Mouse (Mus musculus): Measurements from ENCODE around the gene Glul. TPM values are rescaled to one million over a fixed set of nuclear protein-coding genes. Genes with fewer than 3 reads are reported as not detected.

The Glul gene
- polyA plus RNA-seq, 1 experiment = 168 TPM

GRCm38 (mm10) chr1:153909213-153909962 is 9.6 kb downstream of the Glul start:
- DNase-seq (ENCODE audit: low read depth in 1 of 2, low spot score in 2 of 2) = no peak
- 59% methylated on average over 10 of the region's 10 CpGs for WGBS
- H3K27me3 ChIP-seq (ENCODE audit: control insufficient read depth, insufficient read depth, low read length) = no peaks in the 10 kb centered on the region
- H3K27ac ChIP-seq (ENCODE audit: insufficient read depth, low read length) = no peak overlapping the region; the same call in 1 of the 2 replicates
- H3K4me3 ChIP-seq (ENCODE audit: extremely low read depth, insufficient read depth, insufficient read length) = no peak overlapping the region
- TF ChIP-seq POLR2A (IDR thresholded peaks at IDR 0.05; ENCODE audit: low read depth, low read length) (no peak), CTCF (IDR thresholded peaks at IDR 0.05; ENCODE audit: extremely low read depth, insufficient read depth, insufficient read length, insufficient replicate concordance) (no peak)
- H3K36me3 ChIP-seq (ENCODE audit: control insufficient read depth, insufficient read depth, low read length) = peaks cover 33% of the 10 kb centered on the region
- peaks cover 2% of the 10 kb centered on the region; the same call in 1 of the 2 replicates for H3K4me1 ChIP-seq (ENCODE audit: control insufficient read depth, insufficient read depth, insufficient read length)

GRCm38 (mm10) chr1:153909963-153910291 is 10.2 kb downstream of the Glul start:
- WGBS = 62% methylated on average over 9 of the region's 9 CpGs
- Histone ChIP-seq H3K27ac (ENCODE audit: insufficient read depth, low read length) (no peak overlapping the region; the same call in 1 of the 2 replicates), H3K4me3 (ENCODE audit: extremely low read depth, insufficient read depth, insufficient read length) (no peak overlapping the region), H3K36me3 (ENCODE audit: control insufficient read depth, insufficient read depth, low read length) (peaks cover 29% of the 10 kb centered on the region), H3K4me1 (ENCODE audit: control insufficient read depth, insufficient read depth, insufficient read length) (peaks cover 2% of the 10 kb centered on the region; the same call in 1 of the 2 replicates), H3K27me3 (ENCODE audit: control insufficient read depth, insufficient read depth, low read length) (no peaks in the 10 kb centered on the region)
- DNase-seq (ENCODE audit: low read depth in 1 of 2, low spot score in 2 of 2) = no peak
- no peak for TF ChIP-seq CTCF (IDR thresholded peaks at IDR 0.05; ENCODE audit: extremely low read depth, insufficient read depth, insufficient read length, insufficient replicate concordance)

- 56% methylated on average over 5 of the region's 5 CpGs for WGBS
- no peak for DNase-seq (ENCODE audit: low read depth in 1 of 2, low spot score in 2 of 2)
- H3K4me3 ChIP-seq (ENCODE audit: extremely low read depth, insufficient read depth, insufficient read length) = no peak overlapping the region
- H3K27me3 ChIP-seq (ENCODE audit: control insufficient read depth, insufficient read depth, low read length) = no peaks in the 10 kb centered on the region
- H3K36me3 ChIP-seq (ENCODE audit: control insufficient read depth, insufficient read depth, low read length) = peaks cover 25% of the 10 kb centered on the region
- H3K4me1 ChIP-seq (ENCODE audit: control insufficient read depth, insufficient read depth, insufficient read length) = peaks cover 2% of the 10 kb centered on the region; the same call in 1 of the 2 replicates
- no peak for TF ChIP-seq CTCF (IDR thresholded peaks at IDR 0.05; ENCODE audit: extremely low read depth, insufficient read depth, insufficient read length, insufficient replicate concordance)
- no peak for TF ChIP-seq POLR2A (IDR thresholded peaks at IDR 0.05; ENCODE audit: low read depth, low read length)
- H3K27ac ChIP-seq (ENCODE audit: insufficient read depth, low read length) = no peak overlapping the region
Measured at GRCm38 (mm10) chr1:153910423-153910822, 10.7 kb downstream of the Glul start.

GRCm38 (mm10) chr1:153911276-153911795 is 11.6 kb downstream of the Glul start:
- Histone ChIP-seq H3K27ac (ENCODE audit: insufficient read depth, low read length) (no peak overlapping the region), H3K4me3 (ENCODE audit: extremely low read depth, insufficient read depth, insufficient read length) (no peak overlapping the region), H3K4me1 (ENCODE audit: control insufficient read depth, insufficient read depth, insufficient read length) (peaks cover 2% of the 10 kb centered on the region; the same call in 1 of the 2 replicates), H3K27me3 (ENCODE audit: control insufficient read depth, insufficient read depth, low read length) (no peaks in the 10 kb centered on the region), H3K36me3 (ENCODE audit: control insufficient read depth, insufficient read depth, low read length) (peaks cover 19% of the 10 kb centered on the region)
- 89% methylated on average over 6 of the region's 6 CpGs for WGBS
- no peak for DNase-seq (ENCODE audit: low read depth in 1 of 2, low spot score in 2 of 2)
- TF ChIP-seq CTCF (IDR thresholded peaks at IDR 0.05; ENCODE audit: extremely low read depth, insufficient read depth, insufficient read length, insufficient replicate concordance) (no peak), POLR2A (IDR thresholded peaks at IDR 0.05; ENCODE audit: low read depth, low read length) (no peak)

- no peak for TF ChIP-seq CTCF (IDR thresholded peaks at IDR 0.05; ENCODE audit: extremely low read depth, insufficient read depth, insufficient read length, insufficient replicate concordance)
- no peak for TF ChIP-seq POLR2A (IDR thresholded peaks at IDR 0.05; ENCODE audit: low read depth, low read length)
- WGBS = 84% methylated on average over 3 of the region's 3 CpGs
- H3K36me3 ChIP-seq (ENCODE audit: control insufficient read depth, insufficient read depth, low read length) = no peaks in the 10 kb centered on the region; the same call in 1 of the 2 replicates
- no peaks in the 10 kb centered on the region for H3K27me3 ChIP-seq (ENCODE audit: control insufficient read depth, insufficient read depth, low read length)
- H3K27ac ChIP-seq (ENCODE audit: insufficient read depth, low read length) = no peak overlapping the region
- H3K4me1 ChIP-seq (ENCODE audit: control insufficient read depth, insufficient read depth, insufficient read length) = peaks cover 2% of the 10 kb centered on the region; the same call in 1 of the 2 replicates
- no peak overlapping the region for H3K4me3 ChIP-seq (ENCODE audit: extremely low read depth, insufficient read depth, insufficient read length)
- DNase-seq (ENCODE audit: low read depth in 1 of 2, low spot score in 2 of 2) = no peak
Measured at GRCm38 (mm10) chr1:153913869-153914268, 14.1 kb downstream of the Glul start.

- H3K36me3 ChIP-seq (ENCODE audit: control insufficient read depth, insufficient read depth, low read length) = no peaks in the 10 kb centered on the region
- no peak overlapping the region for H3K27ac ChIP-seq (ENCODE audit: insufficient read depth, low read length)
- TF ChIP-seq CTCF (IDR thresholded peaks at IDR 0.05; ENCODE audit: extremely low read depth, insufficient read depth, insufficient read length, insufficient replicate concordance) (no peak), POLR2A (IDR thresholded peaks at IDR 0.05; ENCODE audit: low read depth, low read length) (no peak)
- H3K27me3 ChIP-seq (ENCODE audit: control insufficient read depth, insufficient read depth, low read length) = no peaks in the 10 kb centered on the region
- 87% methylated on average over 3 of the region's 3 CpGs for WGBS
- H3K4me1 ChIP-seq (ENCODE audit: control insufficient read depth, insufficient read depth, insufficient read length) = peaks cover 2% of the 10 kb centered on the region; the same call in 1 of the 2 replicates
- no peak for DNase-seq (ENCODE audit: low read depth in 1 of 2, low spot score in 2 of 2)
- no peak overlapping the region for H3K4me3 ChIP-seq (ENCODE audit: extremely low read depth, insufficient read depth, insufficient read length)
Measured at GRCm38 (mm10) chr1:153918521-153919206, 18.9 kb downstream of the Glul start.
